Mouse (Mus musculus) lung, postnatal 0 days (tissue): Measurements from ENCODE around the gene Stk11ip. TPM values are rescaled to one million over a fixed set of nuclear protein-coding genes. Genes with fewer than 3 reads are reported as not detected.

Source experiments
- ATAC-seq: fragments of 200-750 bp; cut with Nextera tagmentation; 2 replicates; pipeline ENCODE4 v1.8.0; 2017; ENCODE audit warnings: moderate library complexity
- DNase-seq: peaks from one replicate; pipeline ENCODE4 v3.0.0-alpha.2; 2016; ENCODE audit warnings: low spot score
- H3K27ac ChIP-seq: fragments of 300-500 bp; sonication (generic); 2 replicates; pipeline ENCODE4 v1.5.1; 2014; ENCODE audit warnings: antibody characterized with exemption, mild to moderate bottlenecking, low read length, mixed read lengths
- H3K27me3 ChIP-seq: fragments of 300-500 bp; sonication (generic); replicated peaks from 2 replicates; pipeline ENCODE4 v1.6.1; 2014; ENCODE audit warnings: low read length, mixed read lengths; ENCODE audit not compliant: insufficient read depth
- H3K36me3 ChIP-seq: fragments of 300-500 bp; sonication (generic); 2 replicates; pipeline ENCODE4 v1.6.1; 2014; ENCODE audit warnings: low read length, mixed read lengths; ENCODE audit not compliant: insufficient read depth
- H3K4me1 ChIP-seq: fragments of 300-500 bp; sonication (generic); 2 replicates; pipeline ENCODE4 v1.6.1; 2014; ENCODE audit warnings: antibody characterized with exemption, low read depth, low read length, mixed read lengths; ENCODE audit not compliant: insufficient read depth
- H3K4me2 ChIP-seq: fragments of 300-500 bp; sonication (generic); replicated peaks from 2 replicates; pipeline ENCODE4 v1.6.1; 2014; ENCODE audit warnings: low read depth, mild to moderate bottlenecking, low read length, moderate library complexity, mixed read lengths
- H3K4me3 ChIP-seq: fragments of 300-500 bp; sonication (generic); 2 replicates; pipeline ENCODE4 v1.5.1; 2014; ENCODE audit warnings: low read depth, low read length
- H3K9ac ChIP-seq: fragments of 300-500 bp; sonication (generic); replicated peaks from 2 replicates; pipeline ENCODE4 v1.6.1; 2014; ENCODE audit warnings: low read depth, mild to moderate bottlenecking
- H3K9me3 ChIP-seq: fragments of 300-500 bp; sonication (generic); 2 replicates; pipeline ENCODE4 v1.6.1; 2016; ENCODE audit warnings: low read length, mixed read lengths
- CTCF ChIP-seq: IDR thresholded peaks from 2 replicates; pipeline ENCODE4 v1.5.1; 2016; ENCODE audit warnings: antibody characterized with exemption, mild to moderate bottlenecking
- EP300 ChIP-seq: IDR thresholded peaks from 2 replicates; pipeline ENCODE4 v1.6.1; 2016; ENCODE audit warnings: antibody characterized with exemption, mild to moderate bottlenecking, control low read depth
- WGBS: fragments of 180-500 bp; shearing (Covaris S2); extraction: QIAGEN DNeasy Blood & Tissue Kit; methylation state at CpG from one replicate; pipeline ENCODE4 v1.1.7; 2014; 5-methylcytosine and 5-hydroxymethylcytosine counted together
- polyA plus RNA-seq: library from polyadenylated mRNA; unstranded; fragments of >200 nt; fragmentation: Nextera tagmentation; extraction: Ambion mirVana; gene quantifications from 2 replicates; pipeline ENCODE4 v1.2.1, GENCODE M21; 2015

Gene Stk11ip
- polyA plus RNA-seq, 1 experiment from 2014 or later = 13.2 TPM

DNA sequence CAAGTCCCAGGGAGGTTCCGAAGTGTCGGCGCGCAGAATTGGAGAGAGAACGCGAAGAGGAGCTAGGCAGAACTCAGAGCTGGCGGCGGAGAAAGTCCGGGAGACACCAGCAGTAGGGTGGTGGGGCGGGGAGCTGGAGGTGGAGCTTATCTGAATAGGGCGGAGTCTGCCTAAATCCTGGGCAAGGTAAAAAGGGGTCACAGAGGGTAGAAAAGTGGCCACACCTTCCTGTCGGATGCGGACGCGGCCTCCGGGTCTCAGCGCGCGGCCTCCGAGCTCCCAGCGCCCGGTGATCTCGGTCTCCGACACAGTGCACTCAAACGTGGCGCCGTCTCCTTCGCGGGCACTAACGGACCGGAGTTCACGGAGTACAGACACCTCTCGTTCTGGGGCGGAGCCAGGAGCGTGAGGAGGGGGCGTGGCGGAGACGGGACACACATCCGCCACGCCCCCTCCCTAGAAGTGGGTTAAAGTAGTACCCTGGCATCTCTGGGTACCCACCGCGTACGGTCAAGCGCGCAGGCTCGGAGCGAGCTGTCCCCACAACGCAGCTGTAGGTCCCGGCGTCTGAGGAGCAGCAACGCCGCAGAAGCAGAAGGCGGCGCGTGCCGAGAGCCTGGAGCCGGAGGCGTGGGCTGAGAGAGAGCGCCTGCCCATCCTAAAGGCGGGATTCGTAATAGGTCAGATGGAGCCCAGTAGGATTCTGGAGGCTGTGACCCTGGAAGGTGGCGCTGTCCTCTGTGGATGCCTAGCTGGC lies 33.7 kb upstream of the Stk11ip start:
- Histone ChIP-seq H3K9me3 (no peaks in the 10 kb centered on the region), H3K4me1 (no peaks in the 10 kb centered on the region), H3K9ac (no peak overlapping the region), H3K27me3 (peaks cover 29% of the 10 kb centered on the region), H3K27ac (no peak overlapping the region), H3K36me3 (peaks cover 6% of the 10 kb centered on the region; the same call in 1 of the 2 replicates), H3K4me2 (peak overlapping the region; percentile 56), H3K4me3 (peak overlapping the region; percentile 37)
- ATAC-seq (peak; percentile 81), DNase-seq (peak; percentile 77)
- no peak for TF ChIP-seq EP300
- TF ChIP-seq CTCF = peak; percentile 29
- WGBS = 3% methylated on average over 61 of the region's 62 CpGs

DNA sequence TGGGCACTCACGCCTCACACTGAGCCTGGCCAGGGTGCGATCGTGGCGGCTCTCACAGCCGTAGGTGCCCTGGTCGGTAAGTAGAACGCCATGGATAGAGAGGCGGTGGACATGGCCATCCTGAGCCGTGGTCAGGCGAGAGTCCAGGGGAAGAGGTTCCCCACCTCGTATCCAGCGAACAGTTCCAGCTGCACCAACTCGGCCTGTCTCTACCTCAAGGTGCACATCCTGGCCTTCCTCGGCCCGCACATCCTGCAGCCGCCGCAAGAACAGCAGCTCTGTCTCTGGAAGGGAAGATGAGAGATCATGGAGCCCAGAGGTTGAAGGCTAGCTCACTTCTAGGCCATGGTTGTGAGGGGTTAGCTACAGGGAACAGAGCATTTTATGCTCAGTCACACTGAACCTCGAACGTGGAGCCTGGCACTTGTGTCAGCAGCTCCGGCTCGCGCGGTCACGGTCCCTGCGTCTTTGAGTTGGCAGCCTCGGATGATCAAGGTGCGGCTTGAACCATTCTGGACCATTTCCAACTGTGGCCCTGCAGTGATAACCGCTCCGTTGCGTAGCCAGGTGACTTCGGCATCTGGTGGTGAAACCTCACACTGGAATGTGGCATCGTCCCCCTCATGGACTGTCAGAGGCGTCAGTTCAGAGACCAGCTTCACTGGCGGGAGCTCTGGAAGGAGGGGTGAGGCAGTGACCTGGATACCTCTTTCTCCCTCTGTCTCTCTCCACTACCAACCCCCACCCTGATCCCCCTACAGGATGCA lies 30.4 kb upstream of the Stk11ip start:
- 86% methylated on average over 34 of the region's 34 CpGs for WGBS
- ATAC-seq (no peak), DNase-seq (no peak)
- Histone ChIP-seq H3K4me1 (no peaks in the 10 kb centered on the region), H3K27me3 (peaks cover 16% of the 10 kb centered on the region), H3K4me3 (no peak overlapping the region), H3K36me3 (peaks cover 6% of the 10 kb centered on the region; the same call in 1 of the 2 replicates), H3K9ac (no peak overlapping the region), H3K27ac (no peak overlapping the region), H3K9me3 (no peaks in the 10 kb centered on the region), H3K4me2 (no peak overlapping the region)
- TF ChIP-seq EP300 (no peak), CTCF (no peak)

DNA sequence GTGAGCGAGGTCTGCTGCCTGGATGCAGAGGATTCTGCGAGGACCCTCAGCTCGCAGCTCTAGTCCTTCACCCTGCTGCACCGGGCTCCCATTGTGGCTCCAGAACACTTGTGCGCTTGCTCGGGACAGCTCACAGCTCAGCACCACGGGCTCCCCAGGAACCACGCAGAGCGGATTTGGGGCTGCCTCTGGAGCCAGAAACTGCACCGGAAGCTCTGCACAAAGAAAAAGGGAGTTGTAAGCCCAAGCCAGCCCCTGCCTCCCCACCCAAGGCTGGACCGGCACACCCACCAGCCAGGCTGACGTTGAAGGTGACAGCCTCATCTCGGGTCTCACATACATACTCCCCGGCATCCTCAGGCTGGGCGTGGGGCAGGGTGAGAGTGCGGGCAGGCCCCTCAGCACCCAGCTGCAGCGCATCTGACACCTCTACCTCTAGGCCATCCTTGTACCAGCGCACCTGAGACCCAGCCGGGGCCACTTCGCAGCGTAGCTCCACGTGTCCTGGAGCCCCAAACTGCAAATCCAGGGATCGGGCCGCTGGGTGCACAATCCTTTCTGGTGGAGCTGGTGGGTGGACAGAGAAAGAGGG lies 28.7 kb upstream of the Stk11ip start:
- H3K4me2 ChIP-seq = no peak overlapping the region
- peaks cover 6% of the 10 kb centered on the region for H3K36me3 ChIP-seq
- DNase-seq = no peak
- H3K27ac ChIP-seq = no peak overlapping the region
- 72% methylated on average over 24 of the region's 24 CpGs for WGBS
- H3K4me3 ChIP-seq = no peak overlapping the region
- H3K9ac ChIP-seq = no peak overlapping the region
- no peaks in the 10 kb centered on the region for H3K27me3 ChIP-seq
- H3K4me1 ChIP-seq = no peaks in the 10 kb centered on the region
- TF ChIP-seq EP300 (no peak), CTCF (no peak)
- ATAC-seq = no peak
- no peaks in the 10 kb centered on the region for H3K9me3 ChIP-seq

DNA sequence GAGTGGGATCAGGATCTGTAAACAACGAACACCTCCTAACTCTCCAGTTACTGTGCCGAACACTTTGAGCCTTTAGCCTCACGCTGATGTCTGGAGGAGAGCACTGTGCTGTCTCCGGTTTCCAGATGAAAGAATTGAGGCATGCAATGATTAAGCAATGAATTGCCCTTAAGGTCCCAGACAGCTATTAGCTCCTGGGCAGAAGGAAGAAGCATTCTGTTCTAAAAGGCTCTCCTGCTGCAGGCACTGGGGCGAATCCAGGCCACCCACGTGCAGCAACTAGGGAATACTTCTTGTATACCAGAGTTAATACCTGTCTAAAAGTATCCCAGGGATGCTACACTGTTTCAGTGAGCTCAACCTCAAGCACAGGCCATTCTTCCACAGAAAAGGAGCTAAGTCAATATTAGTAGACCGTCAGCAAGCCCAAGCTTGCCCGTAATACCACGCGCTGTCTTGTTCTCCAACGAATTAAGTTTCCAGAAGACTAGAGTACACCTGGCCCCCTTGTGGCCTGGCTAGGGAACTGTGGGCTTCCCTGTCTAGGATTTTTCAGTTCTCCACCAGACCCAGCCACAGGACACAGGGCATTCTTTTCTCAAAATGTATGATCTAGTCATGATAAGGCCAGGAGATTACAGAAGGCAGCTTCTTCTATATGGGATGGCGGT lies 26.3 kb upstream of the Stk11ip start:
- H3K4me2 ChIP-seq = no peak overlapping the region
- no peak overlapping the region for H3K4me3 ChIP-seq
- no peak overlapping the region for H3K9ac ChIP-seq
- peak; percentile 57 for ATAC-seq
- DNase-seq = peak; percentile 70
- no peaks in the 10 kb centered on the region for H3K27me3 ChIP-seq
- H3K36me3 ChIP-seq = peaks cover 11% of the 10 kb centered on the region
- no peak overlapping the region for H3K27ac ChIP-seq
- no peaks in the 10 kb centered on the region for H3K4me1 ChIP-seq
- H3K9me3 ChIP-seq = no peaks in the 10 kb centered on the region
- TF ChIP-seq CTCF (peak; percentile 84), EP300 (no peak)
- 53% methylated on average over 12 of the region's 12 CpGs for WGBS

DNA sequence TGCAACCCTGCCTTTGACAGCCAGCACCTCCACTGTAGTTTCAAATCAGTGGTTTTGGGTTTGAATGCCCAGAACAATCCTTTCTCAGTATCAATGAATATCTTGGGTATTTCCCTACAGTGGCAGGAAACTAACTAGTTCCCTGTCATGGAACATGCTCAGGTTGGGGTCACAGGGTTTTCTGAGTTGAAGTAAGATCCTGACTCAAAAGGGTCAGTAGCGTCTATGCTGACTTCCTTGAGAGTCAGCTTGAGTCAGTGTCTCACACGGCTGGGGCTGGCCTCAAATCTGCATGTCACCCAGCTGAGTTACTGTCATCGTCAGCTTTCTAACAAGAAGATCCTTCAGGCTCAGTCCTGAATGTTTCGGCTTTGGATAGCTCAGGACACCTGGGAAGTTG lies 22.4 kb upstream of the Stk11ip start:
- no peak for ATAC-seq
- DNase-seq = no peak
- Histone ChIP-seq H3K4me2 (no peak overlapping the region), H3K9me3 (no peaks in the 10 kb centered on the region), H3K4me3 (no peak overlapping the region), H3K27me3 (no peaks in the 10 kb centered on the region), H3K4me1 (no peaks in the 10 kb centered on the region; the same call in 1 of the 2 replicates), H3K36me3 (peaks cover 21% of the 10 kb centered on the region; the same call in 1 of the 2 replicates), H3K27ac (no peak overlapping the region), H3K9ac (no peak overlapping the region)
- 81% methylated on average over 4 of the region's 4 CpGs for WGBS
- TF ChIP-seq EP300 = no peak
- no peak for TF ChIP-seq CTCF

DNA sequence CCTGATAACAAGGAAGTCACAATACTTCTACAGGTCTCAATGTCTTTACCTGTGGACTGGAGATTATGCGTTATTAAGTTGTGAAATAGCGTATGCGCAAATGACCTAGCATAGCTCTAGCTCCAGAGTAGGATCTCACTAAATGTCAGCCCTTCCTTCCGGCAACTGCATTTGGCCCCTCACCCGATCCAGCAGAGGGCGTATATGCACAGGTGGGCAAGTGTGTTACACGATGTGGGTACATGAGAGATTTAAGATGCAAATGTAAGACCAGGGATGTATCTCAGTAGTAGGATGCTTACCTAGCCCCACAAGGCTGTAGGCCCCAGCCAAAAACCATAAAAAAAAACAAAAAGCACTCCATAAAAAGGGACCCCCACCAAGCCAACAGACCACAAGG lies 21.9 kb upstream of the Stk11ip start:
- H3K36me3 ChIP-seq = peaks cover 21% of the 10 kb centered on the region; the same call in 1 of the 2 replicates
- no peak for DNase-seq
- H3K27ac ChIP-seq = no peak overlapping the region
- no peak for ATAC-seq
- TF ChIP-seq EP300 (no peak), CTCF (peak; percentile 53)
- 78% methylated on average over 7 of the region's 7 CpGs for WGBS
- H3K9ac ChIP-seq = no peak overlapping the region
- H3K4me2 ChIP-seq = no peak overlapping the region
- no peak overlapping the region for H3K4me3 ChIP-seq
- no peaks in the 10 kb centered on the region for H3K9me3 ChIP-seq
- H3K27me3 ChIP-seq = no peaks in the 10 kb centered on the region
- H3K4me1 ChIP-seq = no peaks in the 10 kb centered on the region; the same call in 1 of the 2 replicates
